Mouse (Mus musculus): ENCODE results near the gene Cdk5. TPM values are rescaled to one million over a fixed set of nuclear protein-coding genes. Genes with fewer than 3 reads are reported as not detected.

Cdk5 gene
- total RNA-seq (2021) = 46.4 and 51.2 TPM in 2 replicates
- long read RNA-seq, transcript Cdk5-201 (12 exons, 2,059 nt) = major isoform, 25 of 35 reads
- long read RNA-seq, partial matches to known transcripts = 5 of 35 reads
- long read RNA-seq, other reads (novel, unspliced or antisense) = 5 of 35 reads

GRCm38 (mm10) chr5:24423129-24424003 lies at the start of gene Cdk5, which contains the start of gene Slc4a2:
Gene Cdk5 (minus strand): TSS chr5:24423530.
Gene Slc4a2 (plus strand): TSS chr5:24423837.
- peak; percentile 95 for DNase-seq

DNA sequence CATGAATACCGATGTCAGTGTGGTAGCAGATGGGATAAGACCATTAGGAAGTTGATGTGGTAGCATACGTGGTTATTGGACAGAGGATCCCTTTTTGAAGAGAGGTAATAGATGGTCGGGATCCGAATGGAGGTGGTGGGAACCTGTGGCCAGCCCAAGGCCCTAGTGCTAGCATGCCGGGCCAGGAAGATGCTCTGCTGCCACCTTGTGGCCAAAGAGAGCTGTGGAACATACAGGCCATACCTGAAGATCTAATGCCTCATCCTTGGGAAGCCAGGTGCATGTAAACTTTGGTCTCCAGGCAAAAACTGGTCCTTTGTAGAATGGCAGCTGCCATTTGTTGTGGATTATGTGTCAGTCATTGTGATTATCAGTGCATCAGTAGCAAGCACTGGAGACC lies 47.3 kb upstream of the Cdk5 start:
- peak; percentile 81 for DNase-seq

- DNase-seq = no peak
Measured at GRCm38 (mm10) chr5:24466762-24467161, 43.4 kb upstream of the Cdk5 start.

- DNase-seq = no peak
Measured at GRCm38 (mm10) chr5:24455613-24456012, 32.3 kb upstream of the Cdk5 start.

DNA sequence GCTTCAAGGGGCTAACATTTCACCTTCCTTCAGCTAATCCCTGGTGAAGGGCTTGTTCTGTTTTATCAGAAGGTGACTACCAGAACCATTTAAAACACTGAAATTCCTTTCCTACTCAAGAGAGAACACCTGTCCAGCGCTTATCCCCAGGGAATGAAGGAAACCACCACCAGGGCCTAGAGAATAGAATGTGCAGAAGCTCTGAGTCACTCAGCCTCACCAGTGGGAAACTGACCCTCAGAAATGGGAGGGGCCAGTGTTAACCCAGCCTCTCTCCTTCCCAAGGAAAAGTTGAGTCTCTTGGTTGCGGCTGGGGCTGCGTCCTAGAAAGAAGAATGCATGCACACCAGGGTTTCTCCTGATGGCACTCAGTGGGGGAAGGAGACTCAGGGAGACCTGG lies 31.7 kb upstream of the Cdk5 start:
- no peak for DNase-seq

DNA sequence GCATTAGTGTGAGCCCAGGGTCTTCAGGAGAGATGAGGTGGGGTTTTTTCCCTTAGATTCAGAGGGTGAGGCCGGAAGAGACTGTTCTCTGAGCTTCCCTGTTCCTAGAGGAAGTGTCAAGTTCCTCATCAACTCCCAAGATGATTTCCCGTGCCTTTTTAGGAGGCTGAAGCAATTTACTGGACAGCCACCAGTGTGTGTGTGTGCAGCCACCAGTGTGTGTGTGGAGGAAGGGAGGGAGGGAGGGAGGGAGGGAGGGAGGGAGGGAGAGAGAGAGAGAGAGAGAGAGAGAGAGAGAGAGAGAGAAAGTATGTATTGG lies 30.6 kb upstream of the Cdk5 start:
- DNase-seq = no peak

- DNase-seq = no peak
Measured at GRCm38 (mm10) chr5:24453283-24453984, 30.1 kb upstream of the Cdk5 start.

GRCm38 (mm10) chr5:24452691-24453233 lies 29.4 kb upstream of the Cdk5 start:
- DNase-seq = peak; percentile 43

GRCm38 (mm10) chr5:24452030-24452690 lies 28.8 kb upstream of the Cdk5 start, which contains the start of gene Agap3:
Gene Agap3 (plus strand): TSS chr5:24452177.
- peak; percentile 43 for DNase-seq

DNA sequence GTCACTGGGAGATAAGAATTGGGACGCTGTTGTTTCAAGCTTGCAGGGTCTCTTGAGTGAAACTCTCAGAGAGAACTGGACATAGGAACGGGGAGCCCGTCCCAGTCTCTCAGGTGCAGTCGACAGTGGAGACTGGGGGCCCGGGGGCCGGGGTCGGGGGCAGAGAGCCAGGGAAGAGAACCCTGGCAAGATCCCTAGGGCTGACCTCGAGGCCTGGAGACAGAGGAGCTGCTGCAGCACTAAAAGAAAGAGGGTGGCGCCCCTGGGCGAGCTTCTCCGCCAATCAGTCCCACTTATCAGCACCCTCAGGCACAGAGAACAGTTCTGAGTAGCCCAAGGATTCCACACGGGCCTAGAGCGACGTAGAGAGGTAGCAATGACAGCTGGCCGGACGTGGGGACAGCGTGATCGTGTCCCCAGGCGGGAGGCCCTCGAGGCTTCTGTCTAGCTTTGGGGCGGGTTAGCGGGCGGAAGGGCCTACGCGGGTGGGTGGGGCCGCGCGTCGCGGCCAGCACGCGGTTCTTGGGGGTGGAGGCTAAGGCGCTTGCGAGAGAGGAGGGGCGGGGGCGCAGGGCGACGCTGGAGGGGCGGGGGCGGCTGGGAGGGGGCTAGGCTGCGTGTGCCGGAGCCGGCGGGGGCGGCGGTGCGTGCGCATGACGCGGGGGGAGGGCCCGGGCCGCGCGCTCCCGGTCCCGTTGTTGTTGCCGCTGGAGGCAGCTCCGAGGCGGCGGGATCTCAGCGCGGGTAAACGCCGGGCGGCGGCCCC lies 28.1 kb upstream of the Cdk5 start:
- peak; percentile 91 for DNase-seq

- DNase-seq = peak; percentile 78
Measured at GRCm38 (mm10) chr5:24447624-24448298, 24.4 kb upstream of the Cdk5 start, which contains the start of gene Tmub1. Gene Tmub1 (minus strand): TSS chr5:24447854.

GRCm38 (mm10) chr5:24446630-24447029 lies 23.3 kb upstream of the Cdk5 start:
- DNase-seq = no peak

DNA sequence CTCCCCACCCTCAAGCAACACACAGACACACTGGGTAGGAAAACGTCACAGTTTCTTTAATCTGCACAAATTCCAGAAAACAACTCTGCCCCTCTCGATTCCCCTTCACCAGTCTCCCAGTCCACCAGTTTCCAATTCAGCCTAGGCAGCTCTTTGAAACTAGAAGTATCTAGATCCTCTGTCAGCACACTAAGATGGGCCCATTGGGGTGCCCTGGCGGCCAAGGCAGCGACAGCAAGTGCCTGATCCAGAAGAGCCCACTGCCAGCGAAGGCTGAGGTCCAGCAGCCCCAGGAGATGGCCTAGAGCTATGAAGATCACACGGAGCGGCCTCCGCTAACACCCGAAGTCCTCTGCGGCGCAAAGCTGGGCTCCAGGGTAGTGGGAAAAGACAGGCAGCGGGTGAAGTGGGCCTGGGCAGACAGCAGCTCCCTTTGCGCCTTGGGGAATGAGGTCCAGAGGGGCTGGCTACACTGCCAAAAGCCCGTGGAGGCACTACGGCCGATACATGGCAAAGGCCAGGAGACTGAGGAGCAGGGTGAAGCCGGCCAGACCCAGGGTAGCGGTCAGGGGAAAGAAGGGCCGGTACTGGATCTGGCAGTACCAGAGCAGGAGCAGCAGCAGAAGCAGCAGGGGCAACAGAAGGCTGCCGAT lies 22.2 kb upstream of the Cdk5 start:
- no peak for DNase-seq

GRCm38 (mm10) chr5:24444746-24445427 lies 21.6 kb upstream of the Cdk5 start, which contains the start of gene Fastk:
Gene Fastk (minus strand): TSS chr5:24445287.
- peak; percentile 95 for DNase-seq

DNA sequence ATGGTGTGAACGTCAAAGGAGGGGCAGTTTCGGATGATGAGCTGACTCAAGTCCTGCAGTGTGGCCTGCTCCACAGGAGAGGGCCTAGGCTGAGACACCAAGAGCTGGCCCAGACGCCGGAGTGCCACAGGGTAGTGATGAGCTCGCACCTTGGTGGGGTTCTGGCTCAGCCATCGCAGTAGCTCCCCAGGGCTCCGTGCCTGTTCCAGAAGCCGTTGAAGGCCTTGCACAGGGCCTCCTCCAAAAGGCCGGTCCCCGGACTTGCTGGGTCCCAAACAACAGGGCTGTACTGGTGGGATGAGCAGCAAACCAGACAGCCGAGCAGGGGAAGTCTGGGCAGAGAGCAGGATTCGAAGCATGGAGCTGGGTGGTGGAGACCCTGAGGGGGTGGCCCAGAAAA lies 20.6 kb upstream of the Cdk5 start:
- no peak for DNase-seq

DNA sequence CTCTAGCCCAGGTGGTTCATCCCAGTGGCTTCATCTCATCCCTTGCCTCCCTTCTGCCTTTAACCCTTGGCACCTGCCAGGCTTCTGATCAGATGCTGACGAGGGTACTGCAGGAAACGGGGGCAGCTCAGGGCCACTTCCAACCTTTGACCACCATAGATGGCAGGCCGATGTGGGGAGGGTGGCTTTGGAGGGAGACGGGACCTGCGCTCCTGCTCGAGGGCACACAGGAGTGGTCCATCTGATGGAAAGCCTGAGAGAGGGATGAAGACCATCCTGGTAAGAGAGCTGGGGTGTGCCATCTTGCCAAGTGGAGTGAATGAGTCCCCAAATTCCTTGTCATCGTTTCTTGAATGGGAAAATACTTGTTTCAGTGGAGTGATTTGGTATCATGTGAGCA lies 19.9 kb upstream of the Cdk5 start:
- DNase-seq = no peak

- no peak for DNase-seq
Measured at GRCm38 (mm10) chr5:24442029-24442428, 18.7 kb upstream of the Cdk5 start.

GRCm38 (mm10) chr5:24441187-24441586 lies 17.9 kb upstream of the Cdk5 start:
- DNase-seq = no peak

GRCm38 (mm10) chr5:24433993-24434392 lies 10.7 kb upstream of the Cdk5 start:
- DNase-seq = no peak

- DNase-seq = peak; percentile 59
Measured at GRCm38 (mm10) chr5:24428596-24428995, 5.3 kb upstream of the Cdk5 start.

Data from adrenal gland, postnatal 25 days (tissue).